Mouse (Mus musculus) mesoderm, embryonic 11.5 days (tissue): ENCODE measurements around the gene Gpsm3.
"Not testable (repeated sequence)": the region's sequence is repeated elsewhere in the genome, so short reads cannot be mapped to it uniquely, and the experiment has no call there.

ENCODE experiments used
- DNase-seq: peaks from one replicate; pipeline ENCODE4 v3.0.0-alpha.2; 2012; ENCODE audit warnings: low read depth, low spot score

The Gpsm3 gene

DNA sequence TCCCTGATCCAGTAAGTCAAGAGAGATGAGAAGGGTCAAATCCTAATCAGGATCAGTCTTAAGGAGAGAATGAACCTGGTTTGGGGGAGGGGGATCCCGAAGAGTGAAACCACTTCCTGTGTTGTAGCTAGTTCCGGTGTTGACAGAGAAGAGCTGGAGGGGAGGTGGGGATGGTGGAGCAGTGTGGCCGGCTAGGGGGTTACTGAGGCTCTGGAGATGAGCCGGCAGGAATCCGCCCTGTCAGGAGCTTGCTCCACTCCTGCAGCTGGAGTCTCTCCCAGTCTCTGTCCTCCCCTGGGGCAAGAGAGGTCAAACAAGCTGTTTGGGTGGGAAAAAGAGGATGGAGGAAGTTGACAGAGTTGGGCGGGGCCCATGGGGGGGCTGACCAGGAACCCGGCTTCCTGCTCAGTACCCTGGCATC is at the start of gene Gpsm3:
Gene Gpsm3 (plus strand): TSS at position 126 of the 421 bp plus-strand sequence.
- no peak for DNase-seq

DNA sequence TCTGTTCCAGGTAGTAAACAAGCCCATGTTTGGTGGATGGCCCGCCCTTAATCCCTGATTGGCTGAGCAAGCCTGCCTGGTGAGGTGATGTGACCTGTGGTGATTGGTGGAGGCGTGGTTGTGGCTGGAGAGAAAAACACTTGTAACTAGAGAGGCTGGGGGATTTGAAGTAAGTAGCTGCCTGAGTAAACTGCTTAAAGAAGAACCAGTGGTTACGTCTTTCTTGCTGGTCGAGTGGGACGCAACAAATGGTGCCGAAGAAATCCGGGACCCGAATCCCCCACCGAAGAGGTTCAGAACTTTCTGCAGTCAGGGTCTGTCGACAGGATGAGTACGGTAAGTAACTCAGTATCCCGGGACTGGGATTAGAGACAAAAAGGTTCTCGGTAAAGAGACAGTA is 46.0 kb upstream of the Gpsm3 start:
- not testable (repeated sequence) for DNase-seq

- DNase-seq: no peak
Observed at GRCm38 (mm10) chr17:34546797-34547196, 42.8 kb upstream of the Gpsm3 start.

DNA sequence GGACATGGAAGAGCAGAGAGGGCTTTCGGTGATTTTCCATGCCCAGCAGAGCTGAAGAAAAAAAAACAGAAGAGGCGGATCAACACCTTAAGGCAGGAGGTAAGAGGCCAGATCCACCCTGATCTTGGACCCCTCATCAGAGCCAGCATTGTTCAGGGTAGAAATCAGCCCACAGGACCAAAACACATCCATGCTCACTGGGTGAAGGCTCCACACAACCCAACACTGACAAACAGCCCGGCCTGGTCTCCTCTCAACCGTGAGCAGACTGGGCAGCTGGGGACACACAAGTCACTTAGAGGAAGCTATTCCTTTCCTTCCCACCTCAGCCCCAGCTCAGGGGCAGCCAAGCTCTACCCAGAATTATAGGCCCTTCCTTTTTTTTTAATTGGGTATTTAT is 42.0 kb upstream of the Gpsm3 start:
- no peak for DNase-seq

- no peak for DNase-seq
Observed at GRCm38 (mm10) chr17:34549156-34549555, 40.5 kb upstream of the Gpsm3 start.

GRCm38 (mm10) chr17:34549843-34550242 is 39.8 kb upstream of the Gpsm3 start:
- no peak for DNase-seq

GRCm38 (mm10) chr17:34555483-34555882 is 34.1 kb upstream of the Gpsm3 start:
- peak; percentile 74 for DNase-seq

GRCm38 (mm10) chr17:34556406-34556805 is 33.2 kb upstream of the Gpsm3 start:
- no peak for DNase-seq

- no peak for DNase-seq
Observed at GRCm38 (mm10) chr17:34557411-34557810, 32.2 kb upstream of the Gpsm3 start.

DNA sequence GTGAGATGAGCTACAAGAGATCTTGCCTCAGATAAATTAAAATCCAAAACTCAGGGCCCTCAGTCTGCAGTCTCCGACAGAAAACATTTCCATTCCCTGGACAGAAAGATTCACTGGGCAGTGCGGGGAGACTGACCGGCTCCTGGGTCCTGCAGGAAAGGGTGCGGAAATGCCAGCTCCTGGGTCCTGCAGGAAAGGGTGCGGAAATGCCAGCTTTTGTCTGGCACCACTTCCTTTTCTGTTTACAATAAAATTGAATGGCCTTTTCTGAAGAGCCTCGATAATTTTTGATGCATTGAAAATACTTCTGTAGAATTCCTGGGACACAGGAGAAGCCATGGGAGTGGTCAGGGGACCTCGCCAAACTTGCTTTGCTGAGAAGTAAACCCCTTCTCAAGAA is 30.5 kb upstream of the Gpsm3 start:
- no peak for DNase-seq

DNA sequence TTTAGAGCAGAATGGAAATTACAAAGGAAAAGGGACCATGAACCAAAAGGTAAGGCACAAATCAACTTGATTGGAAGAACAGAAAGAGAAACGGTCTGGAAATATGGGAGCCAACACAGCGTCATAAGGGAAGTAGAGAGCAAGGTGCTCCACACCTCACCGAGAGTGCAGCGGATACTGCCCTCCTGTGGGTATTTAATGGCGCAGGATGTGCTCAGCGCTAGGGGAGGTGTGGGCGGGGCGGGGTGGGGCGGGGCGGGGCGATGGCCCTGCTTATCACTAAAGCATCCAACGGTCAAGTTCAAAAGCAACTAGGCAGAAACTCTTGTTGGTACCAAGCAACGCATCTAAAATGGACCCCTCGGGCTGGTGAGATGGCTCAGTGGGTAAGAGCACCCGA is 29.7 kb upstream of the Gpsm3 start:
- no peak for DNase-seq

GRCm38 (mm10) chr17:34560438-34560837 is 29.2 kb upstream of the Gpsm3 start:
- DNase-seq: no peak

- DNase-seq: no peak
Observed at GRCm38 (mm10) chr17:34561200-34561599, 28.4 kb upstream of the Gpsm3 start.

- DNase-seq: no peak
Observed at GRCm38 (mm10) chr17:34562595-34562994, 27.0 kb upstream of the Gpsm3 start.

GRCm38 (mm10) chr17:34563354-34563753 is 26.3 kb upstream of the Gpsm3 start:
- DNase-seq: no peak

- DNase-seq: peak; percentile 26
Observed at GRCm38 (mm10) chr17:34564003-34564421, 25.6 kb upstream of the Gpsm3 start, which contains the start of gene Notch4. Gene Notch4, plus strand, starts transcription at chr17:34564268.

GRCm38 (mm10) chr17:34564796-34565195 is 24.8 kb upstream of the Gpsm3 start:
- DNase-seq: no peak

- no peak for DNase-seq
Observed at GRCm38 (mm10) chr17:34567311-34567710, 22.3 kb upstream of the Gpsm3 start.

GRCm38 (mm10) chr17:34568421-34568820 is 21.2 kb upstream of the Gpsm3 start:
- no peak for DNase-seq

DNA sequence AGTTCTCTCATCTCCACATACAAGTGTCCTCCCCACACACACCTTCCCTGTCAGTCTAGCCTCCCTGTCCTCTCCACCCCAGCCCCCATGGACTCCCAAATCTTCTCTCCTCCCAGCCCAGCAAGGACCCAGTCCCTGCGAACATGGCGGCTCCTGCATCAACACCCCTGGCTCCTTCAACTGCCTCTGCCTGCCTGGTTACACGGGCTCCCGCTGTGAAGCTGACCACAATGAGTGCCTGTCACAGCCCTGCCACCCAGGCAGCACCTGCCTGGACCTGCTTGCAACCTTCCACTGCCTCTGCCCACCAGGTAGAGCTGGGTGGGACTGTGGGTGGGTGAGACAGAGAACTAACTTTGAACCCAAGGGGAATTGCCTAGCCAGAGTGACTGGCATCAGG is 19.7 kb upstream of the Gpsm3 start:
- no peak for DNase-seq

DNA sequence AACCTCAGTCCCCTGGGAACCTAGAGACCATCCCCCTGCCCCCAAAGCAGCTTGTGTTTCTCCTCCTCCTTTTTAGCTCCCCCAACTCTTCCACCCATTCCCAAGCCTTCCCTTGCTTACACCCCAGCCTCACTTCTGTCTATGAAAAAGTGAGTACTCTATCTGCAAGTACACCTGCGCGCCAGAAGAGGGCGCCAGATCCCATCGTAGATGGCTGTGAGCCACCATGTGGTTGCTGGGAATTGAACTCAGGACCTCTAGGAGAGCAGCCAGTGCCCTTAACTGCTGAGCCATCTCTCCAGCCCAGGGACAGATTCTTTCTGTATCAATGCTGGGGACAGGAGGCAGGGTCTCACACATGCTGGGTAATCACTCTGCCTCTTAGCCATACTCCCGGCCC is 17.7 kb upstream of the Gpsm3 start:
- DNase-seq: no peak

- DNase-seq: no peak
Observed at GRCm38 (mm10) chr17:34572361-34572760, 17.2 kb upstream of the Gpsm3 start.

DNA sequence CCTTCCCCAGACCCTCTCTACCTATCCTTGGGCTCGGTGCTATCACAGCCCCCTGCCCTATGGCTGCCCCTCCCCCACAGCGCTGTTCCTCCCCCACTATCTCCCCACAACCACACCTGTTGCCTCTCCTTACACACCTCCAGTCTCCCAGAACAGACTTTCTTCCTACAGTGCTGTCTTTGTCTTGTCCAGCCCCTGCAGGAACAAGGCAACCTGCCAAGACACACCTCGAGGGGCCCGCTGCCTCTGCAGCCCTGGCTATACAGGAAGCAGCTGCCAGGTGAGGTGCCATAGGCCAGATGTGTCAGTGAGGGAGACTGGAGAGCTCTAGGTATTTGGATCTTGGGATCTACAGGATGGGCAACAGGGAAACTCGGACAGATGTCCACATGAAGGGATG is 13.0 kb upstream of the Gpsm3 start:
- no peak for DNase-seq

- no peak for DNase-seq
Observed at GRCm38 (mm10) chr17:34578070-34578469, 11.5 kb upstream of the Gpsm3 start.
